Comparison of ENCODE assay signal across 8 mouse cellular contexts in genomic region chr10:120979779-120980395, GRCm38 (mm10). TPM values are rescaled to one million over a fixed set of nuclear protein-coding genes. Genes with fewer than 3 reads are reported as not detected.
A peak's percentile ranks its signal among the peaks of the same experiment; 100 is the strongest.
DNase-seq lines count a peak whose midpoint lies in the region; ATAC-seq and TF ChIP-seq lines count a peak whose summit lies in the region.

No protein-coding gene starts in this region.

- ATAC-seq in kidney, embryonic 16.5 days (ENCODE audit: low FRiP score, low TSS enrichment) = no peak
- ATAC-seq in hindbrain, embryonic 15.5 days (ENCODE audit: low FRiP score, low read depth) = no peak
- ATAC-seq in midbrain, embryonic 13.5 days = no peak

- no peak for TF ChIP-seq POLR2A in bone marrow macrophage, adult 2 months (IDR thresholded peaks at IDR 0.05; ENCODE audit: borderline replicate concordance, low read depth, low read length)

- H3K9me3 ChIP-seq in kidney, embryonic 16.5 days (ENCODE audit: low read length) = no peaks in the 10 kb centered on the region
- no peaks in the 10 kb centered on the region for H3K9me3 ChIP-seq in hindbrain, embryonic 15.5 days
- no peaks in the 10 kb centered on the region for H3K9me3 ChIP-seq in midbrain, embryonic 13.5 days

- peaks cover 3% of the 10 kb centered on the region; the same call in 1 of the 2 replicates for H3K27me3 ChIP-seq in kidney, embryonic 16.5 days (ENCODE audit: insufficient read depth, low read length)
- 0 out of 2 replicates have a peak, but pooled peaks cover 8% of the 10 kb centered on the region for H3K27me3 ChIP-seq in hindbrain, embryonic 15.5 days
- H3K27me3 ChIP-seq in midbrain, embryonic 13.5 days = peaks cover 13% of the 10 kb centered on the region

- no peak for DNase-seq in kidney, postnatal 25 days
- no peak for DNase-seq in left cerebral cortex, postnatal 14 days (ENCODE audit: low spot score in 2 of 2)
- DNase-seq in adrenal gland, postnatal 4 days (ENCODE audit: low spot score in 2 of 2) = no peak
- no peak for DNase-seq in adrenal gland, postnatal 10 days

- peak overlapping the region; percentile 91 for H3K4me2 ChIP-seq in kidney, embryonic 16.5 days (replicated peaks; ENCODE audit: low read depth, low read length)
- H3K4me2 ChIP-seq in hindbrain, embryonic 15.5 days = peak overlapping the region; percentile 77
- peak overlapping the region; percentile 96 for H3K4me2 ChIP-seq in midbrain, embryonic 13.5 days (replicated peaks)

- no peaks in the 10 kb centered on the region for H3K36me3 ChIP-seq in kidney, embryonic 16.5 days (ENCODE audit: insufficient read depth, low read length)
- H3K36me3 ChIP-seq in hindbrain, embryonic 15.5 days = no peaks in the 10 kb centered on the region
- no peaks in the 10 kb centered on the region for H3K36me3 ChIP-seq in midbrain, embryonic 13.5 days

- peak overlapping the region; percentile 93 for H3K27ac ChIP-seq in kidney, embryonic 16.5 days (ENCODE audit: low read length)
- peak overlapping the region; percentile 54 for H3K27ac ChIP-seq in bone marrow macrophage, adult 2 months (ENCODE audit: insufficient read depth, low read depth, low read length)
- peak overlapping the region; percentile 97 for H3K27ac ChIP-seq in hindbrain, embryonic 15.5 days (replicated peaks)
- H3K27ac ChIP-seq in midbrain, embryonic 13.5 days = peak overlapping the region; percentile 98

- H3K9ac ChIP-seq in kidney, embryonic 16.5 days (replicated peaks; ENCODE audit: low read length) = peak overlapping the region; percentile 98
- peak overlapping the region; percentile 78 for H3K9ac ChIP-seq in hindbrain, embryonic 15.5 days
- peak overlapping the region; percentile 97 for H3K9ac ChIP-seq in midbrain, embryonic 13.5 days (replicated peaks)

- intact Hi-C loops in left cerebral cortex, postnatal 14 days (cut with DNase I) = loop anchor here (5.0 kb wide), 1 partner anchor 38 kb away; no protein-coding TSS in a partner anchor

- H3K4me1 ChIP-seq in kidney, embryonic 16.5 days (ENCODE audit: insufficient read depth, low read length) = peaks cover 16% of the 10 kb centered on the region
- H3K4me1 ChIP-seq in bone marrow macrophage, adult 2 months (ENCODE audit: control insufficient read depth, insufficient read depth, low read length) = peaks cover 10% of the 10 kb centered on the region
- H3K4me1 ChIP-seq in hindbrain, embryonic 15.5 days (replicated peaks) = peaks cover 19% of the 10 kb centered on the region
- H3K4me1 ChIP-seq in midbrain, embryonic 13.5 days (replicated peaks) = peaks cover 19% of the 10 kb centered on the region

- TF ChIP-seq CTCF in bone marrow macrophage, adult 2 months (IDR thresholded peaks at IDR 0.05; ENCODE audit: low read depth, low read length) = no peak

- WGBS in kidney, embryonic 16.5 days = 10% methylated on average over 8 of the region's 8 CpGs
- 15% methylated on average over 8 of the region's 8 CpGs for WGBS in hindbrain, embryonic 15.5 days
- 16% methylated on average over 8 of the region's 8 CpGs for WGBS in midbrain, embryonic 13.5 days

- H3K4me3 ChIP-seq in kidney, embryonic 16.5 days (ENCODE audit: low read length) = peak overlapping the region; percentile 96
- peak overlapping the region; percentile 94 for H3K4me3 ChIP-seq in bone marrow macrophage, adult 2 months (ENCODE audit: insufficient read depth, low read length)
- peak overlapping the region; percentile 83 for H3K4me3 ChIP-seq in hindbrain, embryonic 15.5 days
- H3K4me3 ChIP-seq in midbrain, embryonic 13.5 days (replicated peaks) = peak overlapping the region; percentile 96

RNA-seq across cellular contexts. Expression of gene Lemd3, which starts 0.8 kb away (rescaled TPM):
- polyA plus RNA-seq in kidney, embryonic 16.5 days (2015; fragmentation: Nextera tagmentation; extraction: Ambion mirVana) = 2.4 TPM in 2 replicates
- polyA plus RNA-seq in bone marrow macrophage, adult 2 months (2012; ENCODE audit: insufficient read depth, insufficient read length, missing spikeins) = 10.8 and 11.0 TPM in 2 replicates
- 3.1 and 3.3 TPM in 2 replicates for polyA plus RNA-seq in hindbrain, embryonic 15.5 days (2015; fragmentation: Nextera tagmentation; extraction: Ambion mirVana)
- polyA plus RNA-seq in midbrain, embryonic 13.5 days (2015; fragmentation: Nextera tagmentation; extraction: Ambion mirVana) = 3.4 and 3.6 TPM in 2 replicates
- 10 to 100 TPM; 35.9 to 36.1 TPM for total RNA-seq in left cerebral cortex, postnatal 14 days (2021)
- 10 to 100 TPM; 28.4 to 28.6 TPM for total RNA-seq in adrenal gland, postnatal 4 days (2021)
- 10 to 100 TPM; 18.6 to 18.7 TPM for total RNA-seq in adrenal gland, postnatal 10 days (2021)

RNA-seq across cellular contexts. Expression of gene Wif1, which starts 53.9 kb away (rescaled TPM):
- 2.7 and 3.1 TPM in 2 replicates for polyA plus RNA-seq in kidney, embryonic 16.5 days (2015; fragmentation: Nextera tagmentation; extraction: Ambion mirVana)
- not detected in 2 replicates for polyA plus RNA-seq in bone marrow macrophage, adult 2 months (2012; ENCODE audit: insufficient read depth, insufficient read length, missing spikeins)
- 5.7 and 7.1 TPM in 2 replicates for polyA plus RNA-seq in hindbrain, embryonic 15.5 days (2015; fragmentation: Nextera tagmentation; extraction: Ambion mirVana)
- polyA plus RNA-seq in midbrain, embryonic 13.5 days (2015; fragmentation: Nextera tagmentation; extraction: Ambion mirVana) = 9.2 and 11.4 TPM in 2 replicates
- total RNA-seq in left cerebral cortex, postnatal 14 days (2021) = 1 to 10 TPM; 2.4 to 2.6 TPM
- 1 to 10 TPM in 1 of 2 experiments, under 1 TPM in 1; 0.67 to 2.1 TPM for total RNA-seq in adrenal gland, postnatal 4 days (2021)
- total RNA-seq in adrenal gland, postnatal 10 days (2021) = 1 to 10 TPM in 1 of 2 experiments, under 1 TPM in 1; 0.39 to 2.6 TPM
